Mouse (Mus musculus) liver, postnatal 0 days (tissue): ENCODE data around the gene Ptpn14.

ENCODE experiments used
- CTCF ChIP-seq: sonication (generic); IDR thresholded peaks from 2 replicates; pipeline ENCODE4 v1.5.1; 2016; ENCODE audit warnings: antibody characterized with exemption, low read depth
- EP300 ChIP-seq: IDR thresholded peaks from 2 replicates; pipeline ENCODE4 v1.6.1; 2016; ENCODE audit warnings: antibody characterized with exemption, low read depth, mild to moderate bottlenecking

DNA sequence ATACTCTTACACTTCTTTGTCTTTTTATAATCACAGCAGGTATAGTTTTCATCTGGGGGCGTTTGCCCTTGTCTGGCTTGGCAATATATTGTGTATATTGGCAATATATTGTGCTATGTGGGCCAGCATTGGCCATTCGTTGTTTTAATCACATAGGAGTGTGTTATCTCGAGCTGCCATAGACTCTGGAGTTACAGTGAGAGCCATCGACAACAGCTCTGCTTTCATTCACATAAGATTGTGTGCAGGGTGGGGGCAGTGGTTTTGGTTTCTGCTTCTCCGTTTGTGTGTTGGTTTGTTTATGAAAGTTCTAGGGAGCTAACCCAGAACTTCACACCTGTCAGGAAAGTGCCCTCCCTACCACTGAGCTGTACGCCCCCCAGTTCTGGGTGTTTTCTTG, 138.6 kb downstream of the Ptpn14 start:
- no peak for TF ChIP-seq CTCF
- TF ChIP-seq EP300 = peak; percentile 66
